Mouse (Mus musculus) spleen, postnatal 10 days (tissue): Measurements from ENCODE around the gene Prkca.

Source experiments
- DNase-seq, 2 experiments: peaks; one replicate each; pipeline ENCODE4 v3.0.0; 2021 to 2022; ENCODE audit warnings: low spot score in 2 of 2

The Prkca gene

GRCm38 (mm10) chr11:108064401-108064800, 279.3 kb downstream of the Prkca start:
- no peak for DNase-seq

- DNase-seq, result no peak
Observed at GRCm38 (mm10) chr11:108063096-108063495, 280.6 kb downstream of the Prkca start.

GRCm38 (mm10) chr11:108061571-108062479, 281.9 kb downstream of the Prkca start:
- DNase-seq, result no peak

GRCm38 (mm10) chr11:108057138-108057537, 286.6 kb downstream of the Prkca start:
- no peak for DNase-seq

- no peak for DNase-seq
Observed at GRCm38 (mm10) chr11:108054647-108055046, 289.1 kb downstream of the Prkca start.

- DNase-seq, result no peak
Observed at GRCm38 (mm10) chr11:108053746-108054145, 290.0 kb downstream of the Prkca start.

- DNase-seq, result no peak
Observed at GRCm38 (mm10) chr11:108041669-108042068, 302.1 kb downstream of the Prkca start.

- no peak for DNase-seq
Observed at GRCm38 (mm10) chr11:108040823-108041222, 302.9 kb downstream of the Prkca start.

GRCm38 (mm10) chr11:108039761-108040160, 304.0 kb downstream of the Prkca start:
- no peak for DNase-seq

GRCm38 (mm10) chr11:108038989-108039388, 304.7 kb downstream of the Prkca start:
- no peak for DNase-seq

- DNase-seq, result no peak
Observed at GRCm38 (mm10) chr11:108036339-108036738, 307.4 kb downstream of the Prkca start.

- DNase-seq, result no peak
Observed at GRCm38 (mm10) chr11:108035761-108036160, 308.0 kb downstream of the Prkca start.

GRCm38 (mm10) chr11:108034376-108034775, 309.4 kb downstream of the Prkca start:
- no peak for DNase-seq

GRCm38 (mm10) chr11:108032568-108032967, 311.2 kb downstream of the Prkca start:
- no peak for DNase-seq

GRCm38 (mm10) chr11:108030956-108031604, 312.6 kb downstream of the Prkca start:
- DNase-seq, result peak in 1 of 2 experiments; percentile 33

GRCm38 (mm10) chr11:108029321-108029720, 314.4 kb downstream of the Prkca start:
- no peak for DNase-seq

GRCm38 (mm10) chr11:108028398-108028797, 315.3 kb downstream of the Prkca start:
- DNase-seq, result no peak

GRCm38 (mm10) chr11:108025726-108026425, 317.9 kb downstream of the Prkca start:
- no peak for DNase-seq

GRCm38 (mm10) chr11:108023188-108023587, 320.5 kb downstream of the Prkca start:
- no peak for DNase-seq

GRCm38 (mm10) chr11:108020889-108021288, 322.8 kb downstream of the Prkca start:
- DNase-seq, result no peak

GRCm38 (mm10) chr11:108015284-108015683, 328.4 kb downstream of the Prkca start:
- DNase-seq, result no peak

GRCm38 (mm10) chr11:108013390-108013789, 330.3 kb downstream of the Prkca start:
- DNase-seq, result no peak
